ENCODE assay signal across 17 mouse cellular contexts in the genomic region with DNA sequence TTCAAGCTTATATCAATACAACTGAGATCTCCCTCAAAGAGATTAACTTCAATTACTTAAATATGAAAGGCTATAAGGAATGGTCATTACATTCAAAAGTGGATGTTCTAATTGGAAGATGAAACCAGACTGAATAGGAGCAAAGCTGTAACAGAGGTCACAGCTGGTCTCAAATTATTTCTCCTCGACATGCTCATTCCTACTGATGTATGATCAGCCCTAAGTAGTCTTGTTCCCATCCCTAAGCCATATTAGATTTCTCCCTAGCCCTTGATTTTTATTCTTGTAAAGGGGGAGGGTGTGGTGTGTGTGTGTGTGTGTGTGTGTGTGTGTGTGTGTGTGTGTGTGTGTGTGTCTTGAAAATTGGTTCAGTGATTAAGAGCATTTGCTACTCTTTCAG.
"Had no signal": no experiment of that assay in that cellular context is flagged by ENCODE, and none has a peak within 500 bp of the region (broad histone marks: within the 10 kb centered on the region; RNA-seq: fewer than 3 reads in every experiment).

No protein-coding gene starts in this region.

- H3K4me1 ChIP-seq: limb, embryonic 15.5 days; liver, embryonic 12.5 days; midbrain, embryonic 10.5 days; neural tube, embryonic 12.5 days; stomach, embryonic 15.5 days had no signal

- ATAC-seq: inflammation-experienced regulatory T-cells, adult 6 months; liver, embryonic 12.5 days had no signal

- DNase-seq: kidney, adult 2 months; kidney, postnatal 25 days; lung, embryonic 14.5 days; lung, postnatal 10 days; lung, postnatal 4 days; right cerebral cortex, postnatal 4 days; spleen, adult 18-20 months; thymus, adult 2 months; thymus, postnatal 25 days had no signal

- H3K4me2 ChIP-seq: limb, embryonic 15.5 days; liver, embryonic 12.5 days; lung, embryonic 14.5 days; neural tube, embryonic 12.5 days; stomach, embryonic 15.5 days had no signal

- H3K27me3 ChIP-seq: limb, embryonic 15.5 days; liver, embryonic 12.5 days; neural tube, embryonic 12.5 days; stomach, embryonic 15.5 days had no signal

- H3K4me3 ChIP-seq: left cerebral cortex, adult 2 months; limb, embryonic 15.5 days; liver, embryonic 12.5 days; midbrain, embryonic 10.5 days; myocyte; neural tube, embryonic 12.5 days; stomach, embryonic 15.5 days had no signal

- H3K36me3 ChIP-seq: limb, embryonic 15.5 days; liver, embryonic 12.5 days; midbrain, embryonic 10.5 days; neural tube, embryonic 12.5 days; stomach, embryonic 15.5 days had no signal

- H3K9ac ChIP-seq: limb, embryonic 15.5 days; liver, embryonic 12.5 days; lung, embryonic 14.5 days; neural tube, embryonic 12.5 days; stomach, embryonic 15.5 days had no signal

- H3K27ac ChIP-seq: left cerebral cortex, adult 2 months; limb, embryonic 15.5 days; liver, embryonic 12.5 days; midbrain, embryonic 10.5 days; neural tube, embryonic 12.5 days; stomach, embryonic 15.5 days had no signal

- H3K9me3 ChIP-seq: limb, embryonic 15.5 days; liver, embryonic 12.5 days; midbrain, embryonic 10.5 days; neural tube, embryonic 12.5 days; stomach, embryonic 15.5 days had no signal
